Mouse (Mus musculus): ENCODE data around the gene Nisch.

GRCm38 (mm10) chr14:31177715-31178114 lies 39.0 kb downstream of the Nisch start:
- no peak for TF ChIP-seq ZNF384 (IDR thresholded peaks at IDR 0.05; ENCODE audit: low read depth, low read length)
- TF ChIP-seq ZC3H11A (IDR thresholded peaks at IDR 0.05; ENCODE audit: borderline replicate concordance, low read depth, low read length), result no peak
- TF ChIP-seq CHD2 (IDR thresholded peaks at IDR 0.05; ENCODE audit: low read depth, low read length), result no peak
- TF ChIP-seq MAFK (IDR thresholded peaks at IDR 0.05; ENCODE audit: insufficient read depth, low read depth, low read length), result no peak
- TF ChIP-seq HCFC1 (IDR thresholded peaks at IDR 0.05; ENCODE audit: borderline replicate concordance, insufficient read depth, low read length), result no peak

Measured in ES-E14 (cell line).